Mouse (Mus musculus): ENCODE measurements around the gene Ccdc24. TPM values are rescaled to one million over a fixed set of nuclear protein-coding genes. Genes with fewer than 3 reads are reported as not detected.

The Ccdc24 gene
- polyA plus RNA-seq, 1 experiment from 2014 or later = 1.2 TPM

DNA sequence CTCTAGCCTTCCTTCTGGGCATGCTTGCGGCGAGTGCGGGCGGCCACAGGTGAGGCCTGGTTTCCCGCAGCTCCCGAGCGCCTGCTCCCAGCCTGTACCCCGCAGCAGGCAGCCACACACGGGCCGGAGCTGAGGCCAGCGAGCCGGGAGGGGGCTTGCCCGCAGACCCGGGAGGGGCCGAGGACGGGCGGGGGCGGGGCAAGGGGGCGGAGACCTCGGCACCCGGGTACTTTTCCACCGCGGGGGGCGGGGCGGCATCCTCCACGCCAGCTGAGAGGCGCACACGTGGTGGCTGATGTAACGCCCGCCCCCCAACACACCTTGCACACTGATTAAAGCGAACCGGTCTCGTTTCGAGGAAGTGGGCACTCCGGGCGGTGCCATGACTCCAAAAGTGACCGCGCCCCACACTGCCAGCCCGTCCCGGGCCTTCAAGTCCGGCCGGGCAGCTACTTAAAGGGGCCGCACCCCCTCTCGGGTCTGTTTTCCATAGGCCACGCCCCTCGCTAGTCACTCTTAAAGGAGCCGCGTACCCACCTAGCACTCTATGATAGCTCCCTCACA lies 36.1 kb downstream of the Ccdc24 start:
- Histone ChIP-seq H3K4me3 (peak overlapping the region; percentile 85), H3K9me3 (no peaks in the 10 kb centered on the region), H3K9ac (peak overlapping the region; percentile 71), H3K4me1 (peaks cover 19% of the 10 kb centered on the region), H3K27me3 (no peaks in the 10 kb centered on the region), H3K36me3 (peaks cover 3% of the 10 kb centered on the region; the same call in 1 of the 2 replicates), H3K4me2 (peak overlapping the region; percentile 94), H3K27ac (peak overlapping the region; percentile 92)
- 0% methylated on average over 47 of the region's 48 CpGs for whole genome bisulfite sequencing
- ATAC-seq (ENCODE audit: insufficient number of reproducible peaks, low FRiP score, low TSS enrichment, low read depth) = peak; percentile 86

DNA sequence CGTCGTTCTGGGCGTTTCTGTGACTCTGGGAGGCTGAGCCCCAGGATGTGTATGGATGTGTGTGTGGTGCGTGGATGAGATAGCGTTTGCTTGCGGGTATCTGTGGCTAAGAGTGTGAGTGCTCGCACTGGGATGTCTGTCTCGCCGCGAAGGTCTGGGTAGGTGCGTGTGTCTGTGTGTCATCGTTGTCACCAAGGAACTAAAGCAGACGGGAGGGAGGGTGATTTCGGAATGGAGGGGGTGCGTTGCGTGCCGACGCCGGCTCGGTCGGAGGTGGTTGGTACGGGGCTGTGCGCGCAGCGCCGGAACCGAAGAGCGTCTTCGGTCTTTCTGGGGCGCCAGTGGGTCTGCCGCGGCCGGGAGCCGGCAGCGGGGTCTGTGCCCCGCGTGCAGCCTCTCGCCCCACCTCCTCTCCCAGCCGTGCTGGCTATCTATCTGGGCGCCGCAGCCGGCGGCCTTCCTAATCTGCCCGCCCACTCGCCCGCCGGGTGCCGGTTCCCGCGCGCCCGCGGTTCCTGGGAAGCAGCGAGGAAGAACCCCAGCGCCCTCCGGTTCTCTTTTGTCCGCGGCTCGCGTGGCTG lies 36.7 kb downstream of the Ccdc24 start:
- Histone ChIP-seq H3K27ac (peak overlapping the region; percentile 92), H3K4me3 (peak overlapping the region; percentile 85), H3K36me3 (peaks cover 3% of the 10 kb centered on the region; the same call in 1 of the 2 replicates), H3K4me1 (peaks cover 20% of the 10 kb centered on the region), H3K27me3 (no peaks in the 10 kb centered on the region), H3K9me3 (no peaks in the 10 kb centered on the region), H3K4me2 (peak overlapping the region; percentile 94), H3K9ac (peak overlapping the region; percentile 71)
- no peak; the same call in 1 of the 2 replicates for ATAC-seq (ENCODE audit: insufficient number of reproducible peaks, low FRiP score, low TSS enrichment, low read depth)
- under 1% methylated on average over 60 of the region's 60 CpGs for WGBS

DNA sequence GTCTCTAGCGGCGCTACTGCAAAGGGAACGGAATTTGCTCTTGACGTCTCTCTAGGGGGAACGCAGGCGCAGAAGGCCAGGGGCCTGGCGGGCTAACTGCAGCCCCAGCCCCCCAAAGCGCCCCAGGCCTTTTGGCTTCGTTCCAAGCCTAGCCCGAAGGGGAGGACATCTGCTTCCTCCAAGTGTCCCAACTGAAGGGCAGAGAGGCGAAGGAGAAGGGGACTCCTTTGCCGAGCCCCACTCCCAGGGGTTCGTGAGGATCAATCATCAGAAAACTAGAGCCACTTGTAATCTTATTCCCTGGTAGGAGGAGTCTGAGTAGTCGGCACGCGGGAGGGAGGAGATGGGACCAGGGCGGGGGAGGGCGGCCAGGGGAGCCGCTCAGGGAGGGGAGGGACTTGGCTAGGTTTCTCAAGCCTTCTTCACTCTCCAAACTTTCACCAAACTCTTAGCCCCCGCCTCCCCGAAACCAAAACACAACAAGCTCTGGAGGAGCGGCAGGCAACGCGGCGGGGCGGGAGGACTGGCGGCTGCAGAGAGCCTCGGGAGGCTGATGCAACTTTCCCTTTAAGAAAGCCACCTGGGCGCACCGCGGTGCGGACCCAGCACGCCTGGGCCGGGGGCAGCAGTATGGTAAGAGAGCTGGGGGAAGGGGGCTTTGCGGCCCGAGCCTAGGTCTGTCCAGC lies 37.4 kb downstream of the Ccdc24 start:
- Histone ChIP-seq H3K4me2 (peak overlapping the region; percentile 94), H3K27me3 (peaks cover 4% of the 10 kb centered on the region; the same call in 1 of the 2 replicates), H3K36me3 (peaks cover 3% of the 10 kb centered on the region; the same call in 1 of the 2 replicates), H3K9me3 (no peaks in the 10 kb centered on the region), H3K4me3 (peak overlapping the region; percentile 85), H3K9ac (peak overlapping the region; percentile 71), H3K4me1 (peaks cover 26% of the 10 kb centered on the region), H3K27ac (peak overlapping the region; percentile 92)
- WGBS = under 1% methylated on average over 36 of the region's 36 CpGs
- peak; percentile 27; the same call in 1 of the 2 replicates for ATAC-seq (ENCODE audit: insufficient number of reproducible peaks, low FRiP score, low TSS enrichment, low read depth)

DNA sequence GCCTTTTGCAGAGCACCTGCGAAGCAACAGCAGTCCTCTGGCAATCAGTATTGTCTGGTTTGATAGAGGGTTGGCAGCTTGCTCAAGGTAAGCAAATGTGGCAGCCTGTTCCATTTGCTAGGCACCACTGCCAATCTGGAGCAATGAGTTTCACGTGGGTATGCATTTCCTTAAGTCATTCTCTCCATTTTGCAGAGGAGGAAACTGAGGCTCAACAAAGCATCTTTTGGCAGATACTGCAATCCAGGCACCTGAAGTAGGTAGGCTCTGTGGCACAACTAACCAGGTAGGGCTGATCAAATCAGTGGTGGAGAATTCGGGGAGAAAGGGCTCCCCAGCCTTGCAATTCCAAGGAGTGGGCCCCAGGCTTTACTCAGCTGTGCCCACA lies 37.9 kb downstream of the Ccdc24 start, which contains the start of gene Slc6a9:
Gene Slc6a9 (plus strand): TSS at position 50 of the 388 bp plus-strand sequence.
- Histone ChIP-seq H3K4me1 (peaks cover 32% of the 10 kb centered on the region), H3K27ac (peak within 1 kb of the TSS; percentile 92), H3K36me3 (peaks cover 3% of the 10 kb centered on the region; the same call in 1 of the 2 replicates), H3K27me3 (peaks cover 6% of the 10 kb centered on the region; the same call in 1 of the 2 replicates), H3K4me3 (peak within 1 kb of the TSS; percentile 85), H3K9ac (peak within 1 kb of the TSS; percentile 71), H3K4me2 (peak within 1 kb of the TSS; percentile 94), H3K9me3 (no peaks in the 10 kb centered on the region)
- WGBS = 30% methylated on average over 3 of the region's 3 CpGs
- no peak for ATAC-seq (ENCODE audit: insufficient number of reproducible peaks, low FRiP score, low TSS enrichment, low read depth)

DNA sequence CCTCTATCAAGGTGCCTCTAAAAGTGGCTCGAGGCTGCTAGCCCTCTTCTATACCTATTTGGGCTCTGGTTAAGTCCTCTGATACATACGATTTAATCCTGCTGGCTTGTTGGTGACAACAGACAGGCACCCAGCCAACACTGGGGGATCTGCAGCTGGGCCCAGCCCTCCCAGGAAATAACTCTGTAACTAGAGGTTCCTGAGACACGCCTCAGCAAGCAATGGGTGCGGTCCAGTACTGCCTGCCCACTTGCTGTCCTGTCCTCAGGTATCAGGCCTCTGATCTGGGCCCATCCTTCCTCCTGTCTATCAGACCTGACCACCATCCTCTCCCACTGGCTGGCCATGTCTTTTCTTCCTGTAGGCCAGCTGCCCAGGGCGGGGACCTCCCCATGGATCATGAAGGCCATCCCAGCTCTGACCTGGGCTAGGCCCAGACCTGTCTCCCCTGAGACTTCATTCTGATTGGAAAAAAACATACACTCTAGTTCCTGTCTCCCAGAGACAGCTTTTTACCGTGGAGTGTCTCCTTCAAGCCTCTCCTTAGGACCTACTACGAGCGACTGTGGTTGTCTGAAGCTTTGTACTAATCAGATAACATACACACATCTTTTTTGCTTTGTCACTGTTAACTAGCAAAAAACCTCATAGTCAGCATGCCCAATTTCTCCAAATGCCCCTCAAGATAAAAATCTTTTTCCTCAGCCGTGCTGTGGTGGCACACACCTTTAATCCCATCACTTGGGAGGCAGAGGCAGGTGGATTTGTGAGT lies 40.3 kb downstream of the Ccdc24 start:
- H3K9me3 ChIP-seq = no peaks in the 10 kb centered on the region

DNA sequence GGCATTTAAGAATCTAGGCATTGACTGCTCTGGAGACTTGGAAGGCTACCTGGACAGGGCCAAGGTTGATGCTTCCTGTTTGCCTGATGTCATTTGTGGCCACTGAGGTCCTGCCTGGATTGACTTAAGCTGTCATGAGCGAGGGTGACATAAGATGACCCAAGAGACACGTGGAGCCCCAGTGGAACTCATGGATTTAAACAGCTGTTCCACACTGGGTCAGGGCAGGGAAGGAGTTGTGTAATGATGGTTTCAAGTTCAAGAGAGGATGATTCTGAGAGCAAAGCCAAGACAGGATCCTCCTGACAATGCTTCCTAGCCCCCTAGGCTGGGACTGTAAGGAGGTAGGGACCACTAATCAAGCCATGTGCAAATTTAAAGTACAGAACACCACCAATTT lies 40.9 kb downstream of the Ccdc24 start:
- Histone ChIP-seq H3K9ac (no peak overlapping the region), H3K27me3 (peaks cover 6% of the 10 kb centered on the region; the same call in 1 of the 2 replicates), H3K9me3 (no peaks in the 10 kb centered on the region), H3K4me2 (no peak overlapping the region), H3K36me3 (no peaks in the 10 kb centered on the region), H3K4me1 (peaks cover 23% of the 10 kb centered on the region), H3K27ac (no peak overlapping the region), H3K4me3 (no peak overlapping the region)
- WGBS = 59% methylated on average over 2 of the region's 2 CpGs
- ATAC-seq (ENCODE audit: insufficient number of reproducible peaks, low FRiP score, low TSS enrichment, low read depth) = no peak

More for the DNA sequence above, 40.3 kb downstream of the Ccdc24 start:
- no peak for ATAC-seq (ENCODE audit: insufficient number of reproducible peaks, low FRiP score, low TSS enrichment, low read depth)
- no peak overlapping the region for H3K4me3 ChIP-seq
- peaks cover 28% of the 10 kb centered on the region for H3K4me1 ChIP-seq
- H3K27me3 ChIP-seq = peaks cover 6% of the 10 kb centered on the region; the same call in 1 of the 2 replicates
- 75% methylated on average over 9 of the region's 9 CpGs for WGBS
- H3K9ac ChIP-seq = no peak overlapping the region
- no peak overlapping the region for H3K4me2 ChIP-seq
- no peaks in the 10 kb centered on the region for H3K36me3 ChIP-seq
- H3K27ac ChIP-seq = no peak overlapping the region

DNA sequence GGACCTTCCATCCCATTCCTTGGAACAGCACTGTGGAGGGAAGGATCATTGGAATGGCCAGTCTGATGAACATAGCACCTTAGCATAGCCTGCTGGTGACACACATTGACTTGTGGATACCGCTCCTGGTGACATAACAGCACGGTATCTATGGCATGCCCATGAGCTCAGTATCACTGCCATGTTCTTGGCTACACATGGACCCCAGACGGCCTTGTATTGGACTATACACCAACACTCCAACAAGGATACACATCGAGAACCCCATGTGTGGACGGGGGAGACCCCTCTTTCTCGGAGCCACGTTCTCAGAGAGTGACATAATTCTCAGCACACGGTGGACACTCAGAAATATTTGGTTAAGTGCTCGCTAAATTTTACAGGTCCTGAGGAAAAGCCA lies 41.6 kb downstream of the Ccdc24 start:
- peaks cover 6% of the 10 kb centered on the region; the same call in 1 of the 2 replicates for H3K27me3 ChIP-seq
- no peaks in the 10 kb centered on the region for H3K9me3 ChIP-seq
- no peak overlapping the region for H3K4me2 ChIP-seq
- ATAC-seq (ENCODE audit: insufficient number of reproducible peaks, low FRiP score, low TSS enrichment, low read depth) = no peak
- no peaks in the 10 kb centered on the region for H3K36me3 ChIP-seq
- WGBS = 87% methylated on average over 9 of the region's 9 CpGs
- H3K4me1 ChIP-seq = peaks cover 23% of the 10 kb centered on the region
- H3K4me3 ChIP-seq = no peak overlapping the region
- no peak overlapping the region for H3K27ac ChIP-seq
- H3K9ac ChIP-seq = no peak overlapping the region

DNA sequence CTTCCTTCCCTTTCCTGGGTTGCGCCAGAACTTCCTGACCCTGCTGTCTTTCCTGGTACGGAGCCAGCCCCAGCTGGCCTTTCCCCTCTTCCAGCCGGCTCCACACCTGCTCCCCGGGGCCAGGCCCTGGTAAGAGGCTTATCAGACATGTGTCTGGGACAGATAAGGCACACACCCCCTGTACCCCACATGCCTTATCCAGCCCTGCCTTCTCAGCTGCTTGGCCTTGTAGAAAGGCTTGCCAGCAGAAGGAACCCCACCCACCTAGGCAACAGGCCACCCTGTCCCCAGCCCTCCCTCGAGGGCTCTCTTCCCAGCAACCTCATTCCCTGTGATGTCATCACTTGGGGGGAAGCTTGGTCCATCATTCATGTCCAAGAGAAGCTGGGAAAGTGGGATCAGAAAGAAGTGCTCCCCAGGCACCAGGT lies 42.2 kb downstream of the Ccdc24 start:
- H3K9ac ChIP-seq = no peak overlapping the region
- peaks cover 6% of the 10 kb centered on the region; the same call in 1 of the 2 replicates for H3K27me3 ChIP-seq
- 0 out of 2 replicates have a peak overlapping the region, but pooled peaks have one; percentile 11 for H3K4me2 ChIP-seq
- H3K27ac ChIP-seq = no peak overlapping the region
- no peaks in the 10 kb centered on the region for H3K36me3 ChIP-seq
- WGBS = 19% methylated on average over 5 of the region's 5 CpGs
- ATAC-seq (ENCODE audit: insufficient number of reproducible peaks, low FRiP score, low TSS enrichment, low read depth) = peak; percentile 44; the same call in 1 of the 2 replicates
- H3K9me3 ChIP-seq = no peaks in the 10 kb centered on the region
- H3K4me3 ChIP-seq = no peak overlapping the region
- H3K4me1 ChIP-seq = peaks cover 23% of the 10 kb centered on the region

DNA sequence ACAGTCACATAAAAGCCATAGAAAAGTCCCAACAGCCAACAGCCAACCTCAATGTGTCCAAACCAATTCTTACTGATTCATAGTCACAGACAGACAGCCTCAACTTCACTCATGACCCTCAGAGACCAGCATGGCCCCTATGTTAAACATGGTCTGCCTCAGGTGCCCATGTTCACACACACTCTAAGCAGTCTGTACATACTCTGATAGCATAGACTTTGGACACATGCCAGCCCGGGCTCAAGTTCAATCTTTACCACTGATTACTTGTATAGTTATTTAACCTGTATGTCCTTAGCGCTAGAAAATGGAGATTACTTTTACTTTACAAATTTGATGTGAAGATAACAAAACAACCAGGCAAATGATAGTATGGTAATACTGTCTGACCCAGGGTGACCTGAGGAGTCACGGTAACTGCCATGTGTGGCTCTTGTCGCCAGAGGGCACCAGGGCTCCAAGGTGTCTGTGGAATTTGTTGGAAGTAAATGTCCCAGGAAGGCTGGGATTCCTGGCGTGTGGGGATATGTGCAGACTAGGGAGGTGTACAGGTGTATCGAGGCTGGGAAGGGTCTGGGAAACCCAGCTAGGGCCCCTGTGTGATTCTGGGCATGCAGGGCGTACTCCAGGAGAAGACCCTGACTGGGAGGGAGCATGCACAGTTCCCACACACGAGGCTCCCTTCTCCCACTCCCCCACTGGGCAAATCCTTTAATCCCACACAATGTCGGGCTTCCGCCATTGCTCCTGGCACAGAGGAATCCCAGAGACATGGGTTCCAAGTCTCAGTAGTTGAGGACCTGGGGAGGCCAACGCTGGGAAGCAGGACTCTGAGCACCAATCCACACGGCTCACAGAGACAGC lies 42.9 kb downstream of the Ccdc24 start:
- no peak overlapping the region for H3K27ac ChIP-seq
- peaks cover 18% of the 10 kb centered on the region for H3K4me1 ChIP-seq
- H3K9ac ChIP-seq = no peak overlapping the region
- H3K4me3 ChIP-seq = no peak overlapping the region; the same call in 1 of the 2 replicates
- WGBS = 9% methylated on average over 12 of the region's 12 CpGs
- 0 out of 2 replicates have a peak overlapping the region, but pooled peaks have one; percentile 11 for H3K4me2 ChIP-seq
- H3K27me3 ChIP-seq = peaks cover 6% of the 10 kb centered on the region; the same call in 1 of the 2 replicates
- no peaks in the 10 kb centered on the region for H3K36me3 ChIP-seq
- ATAC-seq (ENCODE audit: insufficient number of reproducible peaks, low FRiP score, low TSS enrichment, low read depth) = 0 out of 2 replicates have a peak, but pooled peaks have one; percentile 36
- no peaks in the 10 kb centered on the region for H3K9me3 ChIP-seq

DNA sequence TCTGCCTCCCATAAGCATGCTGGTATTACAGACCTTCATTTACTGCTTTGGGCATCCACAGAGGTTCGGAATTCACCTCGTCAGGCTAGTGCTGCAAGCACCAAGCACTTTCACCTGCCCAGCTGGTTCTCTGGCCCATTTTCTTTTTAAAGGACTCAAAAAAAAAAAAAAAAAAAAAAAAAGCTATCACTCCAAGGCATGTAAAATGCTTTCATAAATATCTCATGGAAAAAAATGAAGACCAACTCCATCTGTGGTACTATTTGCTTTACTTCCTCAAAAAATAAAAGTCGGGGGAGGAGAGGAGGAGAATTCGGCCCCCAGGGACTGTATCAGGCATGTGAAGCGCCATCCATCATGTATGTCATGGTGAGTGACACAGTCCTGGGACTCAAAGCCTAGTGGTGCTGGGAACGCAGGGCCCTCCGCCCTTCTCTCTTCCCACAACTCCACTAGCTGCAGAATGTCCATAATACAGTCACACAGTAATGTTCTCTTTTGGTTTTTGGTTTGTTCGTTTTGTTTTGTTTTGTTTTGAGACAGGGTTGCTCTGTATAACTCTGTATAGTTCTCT lies 43.7 kb downstream of the Ccdc24 start:
- H3K27me3 ChIP-seq = peaks cover 6% of the 10 kb centered on the region; the same call in 1 of the 2 replicates
- no peaks in the 10 kb centered on the region for H3K9me3 ChIP-seq
- peaks cover 13% of the 10 kb centered on the region for H3K4me1 ChIP-seq
- no peak for ATAC-seq (ENCODE audit: insufficient number of reproducible peaks, low FRiP score, low TSS enrichment, low read depth)
- H3K36me3 ChIP-seq = no peaks in the 10 kb centered on the region
- no peak overlapping the region for H3K4me2 ChIP-seq
- H3K9ac ChIP-seq = no peak overlapping the region
- no peak overlapping the region for H3K27ac ChIP-seq
- no peak overlapping the region for H3K4me3 ChIP-seq
- WGBS = 65% methylated on average over 8 of the region's 8 CpGs

Measured in limb, embryonic 15.5 days (tissue).